Mouse (Mus musculus): Measurements from ENCODE around the gene Vmn1r171. TPM values are rescaled to one million over a fixed set of nuclear protein-coding genes. Genes with fewer than 3 reads are reported as not detected.

Gene Vmn1r171
- polyA plus RNA-seq (2012; rRNA removed; ENCODE audit: low replicate concordance): not detected in 2 replicates

GRCm38 (mm10) chr7:23630422-23630821, at the start of gene Vmn1r171:
Gene Vmn1r171 (plus strand): TSS chr7:23630722.

GRCm38 (mm10) chr7:23605875-23606274, 24.6 kb upstream of the Vmn1r171 start, which contains the start of gene Vmn1r170:
Gene Vmn1r170 (plus strand): TSS chr7:23606175.

GRCm38 (mm10) chr7:23658016-23658415, 27.5 kb downstream of the Vmn1r171 start, which contains the start of gene Vmn1r172:
Gene Vmn1r172 (plus strand): TSS chr7:23658316.

Other genes starting within 250 kb of the Vmn1r171 start
- not detected in 2 replicates for gene Nlrp5, start 244.8 kb upstream of the Vmn1r171 start, polyA plus RNA-seq (2012; rRNA removed; ENCODE audit: low replicate concordance)
- not detected in 2 replicates for gene Vmn1r167, start 123.5 kb upstream of the Vmn1r171 start, polyA plus RNA-seq (2012; rRNA removed; ENCODE audit: low replicate concordance)
- not detected in 2 replicates for gene Vmn1r168, start 91.0 kb upstream of the Vmn1r171 start, polyA plus RNA-seq (2012; rRNA removed; ENCODE audit: low replicate concordance)
- not detected in 2 replicates for gene Vmn1r169, start 55.2 kb upstream of the Vmn1r171 start, polyA plus RNA-seq (2012; rRNA removed; ENCODE audit: low replicate concordance)
- not detected in 2 replicates for gene Vmn1r170, start 24.5 kb upstream of the Vmn1r171 start, polyA plus RNA-seq (2012; rRNA removed; ENCODE audit: low replicate concordance)
- gene Vmn1r172, start 27.6 kb downstream of the Vmn1r171 start, polyA plus RNA-seq (2012; rRNA removed; ENCODE audit: low replicate concordance): not detected in 2 replicates
- gene Vmn1r173, start 70.0 kb downstream of the Vmn1r171 start, polyA plus RNA-seq (2012; rRNA removed; ENCODE audit: low replicate concordance): not detected in 2 replicates
- not detected in 2 replicates for gene Vmn1r174, start 121.5 kb downstream of the Vmn1r171 start, polyA plus RNA-seq (2012; rRNA removed; ENCODE audit: low replicate concordance)
- gene Vmn1r175, start 179.9 kb downstream of the Vmn1r171 start, polyA plus RNA-seq (2012; rRNA removed; ENCODE audit: low replicate concordance): not detected in 2 replicates
- not detected in 2 replicates for gene Vmn1r176, start 206.7 kb downstream of the Vmn1r171 start, polyA plus RNA-seq (2012; rRNA removed; ENCODE audit: low replicate concordance)
- gene Vmn1r177, start 235.7 kb downstream of the Vmn1r171 start, polyA plus RNA-seq (2012; rRNA removed; ENCODE audit: low replicate concordance): not detected in 2 replicates

Data from duodenum, adult 2 months (tissue).